In genomic region chr4:155652283-155653085, GRCm38 (mm10) we compare ENCODE assay signal across 10 mouse cellular contexts. TPM values are rescaled to one million over a fixed set of nuclear protein-coding genes. Genes with fewer than 3 reads are reported as not detected.
DNase-seq lines count a peak whose midpoint lies in the region; ATAC-seq and TF ChIP-seq lines count a peak whose summit lies in the region.
"Had no signal": no experiment of that assay in that cellular context is flagged by ENCODE, and none has a peak within 500 bp of the region (broad histone marks: within the 10 kb centered on the region; RNA-seq: fewer than 3 reads in every experiment).

No protein-coding gene starts in this region.

- H3K27me3 ChIP-seq in heart, embryonic 14.5 days (ENCODE audit: control insufficient read depth, insufficient read depth, low read length) = peaks cover 13% of the 10 kb centered on the region
- no peaks in the 10 kb centered on the region for H3K27me3 ChIP-seq in cerebellum, adult 2 months (ENCODE audit: control insufficient read depth, insufficient read depth, low read length)
- H3K27me3 ChIP-seq in hindbrain, embryonic 13.5 days = peaks cover 73% of the 10 kb centered on the region
- H3K27me3 ChIP-seq in midbrain, embryonic 14.5 days (ENCODE audit: control insufficient read depth, insufficient read depth, low read length) = peaks cover 54% of the 10 kb centered on the region

- ATAC-seq in heart, embryonic 14.5 days (ENCODE audit: insufficient number of reproducible peaks, insufficient read depth, low FRiP score, low read depth) = no peak
- no peak for ATAC-seq in hindbrain, embryonic 13.5 days (ENCODE audit: low FRiP score)
- ATAC-seq in midbrain, embryonic 14.5 days (ENCODE audit: low FRiP score, low TSS enrichment) = no peak
- ATAC-seq in granulocyte monocyte progenitor cell, adult 5-6 weeks (replicated peaks; ENCODE audit: poor library complexity, severe bottlenecking) = no peak

- H3K4me3 ChIP-seq in heart, embryonic 14.5 days (ENCODE audit: control insufficient read depth in 1 of 2, insufficient read depth in 1 of 2, low read depth in 1 of 2, low read length in 2 of 2) = peak overlapping the region; percentile 57 to 64
- H3K4me3 ChIP-seq in cerebellum, adult 2 months (replicated peaks; ENCODE audit: insufficient read depth, low read depth, low read length) = peak overlapping the region; percentile 60
- peak overlapping the region; percentile 35 for H3K4me3 ChIP-seq in hindbrain, embryonic 13.5 days
- peak overlapping the region; percentile 30 for H3K4me3 ChIP-seq in midbrain, embryonic 14.5 days (replicated peaks; ENCODE audit: low read depth, low read length)

- H3K4me1 ChIP-seq in heart, embryonic 14.5 days (ENCODE audit: control insufficient read depth in 2 of 2, insufficient read depth in 2 of 2, low read length in 2 of 2) = peaks cover 37 to 40% of the 10 kb centered on the region in 2 experiments
- H3K4me1 ChIP-seq in cerebellum, adult 2 months (ENCODE audit: control insufficient read depth, insufficient read depth, low read length) = peaks cover 18% of the 10 kb centered on the region; the same call in 1 of the 2 replicates
- peaks cover 34% of the 10 kb centered on the region for H3K4me1 ChIP-seq in hindbrain, embryonic 13.5 days (replicated peaks)
- H3K4me1 ChIP-seq in midbrain, embryonic 14.5 days (ENCODE audit: control insufficient read depth, insufficient read depth, low read length) = peaks cover 24% of the 10 kb centered on the region

- H3K27ac ChIP-seq in heart, embryonic 14.5 days (replicated peaks in 1 of 2; ENCODE audit: control insufficient read depth in 1 of 2, insufficient read depth in 1 of 2, low read depth in 2 of 2, low read length in 2 of 2) = peak overlapping the region; percentile 75 to 87
- peak overlapping the region; percentile 73 for H3K27ac ChIP-seq in cerebellum, adult 2 months (ENCODE audit: insufficient read depth, low read length)
- no peak overlapping the region for H3K27ac ChIP-seq in hindbrain, embryonic 13.5 days
- no peak overlapping the region for H3K27ac ChIP-seq in midbrain, embryonic 14.5 days (replicated peaks; ENCODE audit: low read depth, low read length)

- no peak for TF ChIP-seq CTCF in cerebellum, adult 2 months (IDR thresholded peaks at IDR 0.05; ENCODE audit: borderline replicate concordance, insufficient read depth, low read depth, low read length)

- 24% methylated on average over 36 of the region's 36 CpGs for WGBS in heart, embryonic 14.5 days
- WGBS in cerebellum, adult 2 months = 21% methylated on average over 36 of the region's 36 CpGs
- 24% methylated on average over 36 of the region's 36 CpGs for WGBS in hindbrain, embryonic 13.5 days
- 16% methylated on average over 36 of the region's 36 CpGs for WGBS in midbrain, embryonic 14.5 days

- DNase-seq in heart, postnatal 25 days (ENCODE audit: low spot score) = no peak
- peak in 1 of 2 experiments; percentile 66 for DNase-seq in cerebellum, adult 2 months
- DNase-seq in midbrain, embryonic 14.5 days = peak; percentile 30
- DNase-seq in urinary bladder, postnatal 36 days (ENCODE audit: low spot score in 2 of 2) = no peak
- DNase-seq in Muller cell, postnatal 12 days (ENCODE audit: inconsistent ontology term) = no peak

- peak overlapping the region; percentile 90 for H3K4me2 ChIP-seq in heart, embryonic 14.5 days (ENCODE audit: low read length)
- H3K4me2 ChIP-seq in hindbrain, embryonic 13.5 days = peak overlapping the region; percentile 66
- H3K4me2 ChIP-seq in midbrain, embryonic 14.5 days (ENCODE audit: low read length) = peak overlapping the region; percentile 67

- H3K9ac ChIP-seq in heart, embryonic 14.5 days (ENCODE audit: low read length) = peak overlapping the region; percentile 80
- peak overlapping the region; percentile 71 for H3K9ac ChIP-seq in hindbrain, embryonic 13.5 days
- peak overlapping the region; percentile 49 for H3K9ac ChIP-seq in midbrain, embryonic 14.5 days (replicated peaks; ENCODE audit: low read length)

- H3K36me3 ChIP-seq in heart, embryonic 14.5 days (ENCODE audit: control insufficient read depth, insufficient read depth, low read length) = peaks cover 50% of the 10 kb centered on the region
- peaks cover 72% of the 10 kb centered on the region for H3K36me3 ChIP-seq in hindbrain, embryonic 13.5 days
- H3K36me3 ChIP-seq in midbrain, embryonic 14.5 days (ENCODE audit: control insufficient read depth, insufficient read depth, low read length) = peaks cover 66% of the 10 kb centered on the region

- peak; percentile 31; the same call in 1 of the 2 replicates for TF ChIP-seq POLR2A in cerebellum, adult 2 months (IDR thresholded peaks at IDR 0.05; ENCODE audit: borderline replicate concordance, insufficient read depth, low read length)

- intact Hi-C loops in heart, postnatal 25 days (cut with DNase I) = no loop called here

- H3K9me3 ChIP-seq in heart, embryonic 14.5 days (ENCODE audit: control insufficient read depth, low read length) = no peaks in the 10 kb centered on the region
- H3K9me3 ChIP-seq in hindbrain, embryonic 13.5 days = no peaks in the 10 kb centered on the region
- no peaks in the 10 kb centered on the region for H3K9me3 ChIP-seq in midbrain, embryonic 14.5 days (ENCODE audit: control insufficient read depth, low read length)

RNA-seq across cellular contexts. Expression of gene Mmp23, which starts 0.7 kb away (rescaled TPM):
- 63.1 and 67.1 TPM in 2 replicates for polyA plus RNA-seq in heart, embryonic 14.5 days (2014; fragmentation: Nextera tagmentation; extraction: Ambion mirVana)
- 1 to 10 TPM; 8.5 to 8.6 TPM for total RNA-seq in heart, postnatal 25 days (2021)
- 38.1 and 39.4 TPM in 2 replicates for polyA plus RNA-seq in cerebellum, adult 2 months (2012; rRNA removed)
- 3.9 and 4.5 TPM in 2 replicates for polyA plus RNA-seq in hindbrain, embryonic 13.5 days (2015; fragmentation: Nextera tagmentation; extraction: Ambion mirVana)
- polyA plus RNA-seq in midbrain, embryonic 14.5 days (2014; fragmentation: Nextera tagmentation; extraction: Ambion mirVana) = 2.5 and 3.9 TPM in 2 replicates
- not detected in 2 replicates for total RNA-seq in granulocyte monocyte progenitor cell, adult 5-6 weeks (2014; fragmentation: Nextera tagmentation)
- total RNA-seq in granulocyte monocyte progenitor cell, adult 5-6 weeks (2017) = not detected in 2 replicates

RNA-seq across cellular contexts. Expression of gene Gm10563, which starts 7.3 kb away (rescaled TPM):
- not detected in 2 replicates for polyA plus RNA-seq in heart, embryonic 14.5 days (2014; fragmentation: Nextera tagmentation; extraction: Ambion mirVana)
- total RNA-seq in heart, postnatal 25 days (2021) = not detected
- not detected in 2 replicates for polyA plus RNA-seq in cerebellum, adult 2 months (2012; rRNA removed)
- polyA plus RNA-seq in hindbrain, embryonic 13.5 days (2015; fragmentation: Nextera tagmentation; extraction: Ambion mirVana) = not detected in 2 replicates
- polyA plus RNA-seq in midbrain, embryonic 14.5 days (2014; fragmentation: Nextera tagmentation; extraction: Ambion mirVana) = not detected in 2 replicates
- total RNA-seq in granulocyte monocyte progenitor cell, adult 5-6 weeks (2014; fragmentation: Nextera tagmentation) = not detected in 2 replicates
- not detected in 2 replicates for total RNA-seq in granulocyte monocyte progenitor cell, adult 5-6 weeks (2017)
- total RNA-seq: MEL had no signal
- polyA plus RNA-seq: gonadal fat pad, adult 2 months had no signal

RNA-seq across cellular contexts. Expression of gene Mib2, which starts 16.5 kb away (rescaled TPM):
- 12.5 and 15.3 TPM in 2 replicates for polyA plus RNA-seq in heart, embryonic 14.5 days (2014; fragmentation: Nextera tagmentation; extraction: Ambion mirVana)
- total RNA-seq in heart, postnatal 25 days (2021) = 10 to 100 TPM; 23.0 to 28.0 TPM
- 146 and 152 TPM in 2 replicates for polyA plus RNA-seq in cerebellum, adult 2 months (2012; rRNA removed)
- 39.4 and 40.3 TPM in 2 replicates for polyA plus RNA-seq in hindbrain, embryonic 13.5 days (2015; fragmentation: Nextera tagmentation; extraction: Ambion mirVana)
- polyA plus RNA-seq in midbrain, embryonic 14.5 days (2014; fragmentation: Nextera tagmentation; extraction: Ambion mirVana) = 39.6 and 40.8 TPM in 2 replicates
- 2.9 and 18.0 TPM in 2 replicates for total RNA-seq in granulocyte monocyte progenitor cell, adult 5-6 weeks (2014; fragmentation: Nextera tagmentation)
- total RNA-seq in granulocyte monocyte progenitor cell, adult 5-6 weeks (2017) = 15.6 and 17.7 TPM in 2 replicates

RNA-seq across cellular contexts. Expression of gene Cdk11b, which starts 27.8 kb away (rescaled TPM):
- polyA plus RNA-seq in heart, embryonic 14.5 days (2014; fragmentation: Nextera tagmentation; extraction: Ambion mirVana) = 33.5 and 36.7 TPM in 2 replicates
- total RNA-seq in heart, postnatal 25 days (2021) = 10 to 100 TPM; 29.2 to 30.3 TPM
- polyA plus RNA-seq in cerebellum, adult 2 months (2012; rRNA removed) = 57.8 and 63.7 TPM in 2 replicates
- 65.2 and 65.8 TPM in 2 replicates for polyA plus RNA-seq in hindbrain, embryonic 13.5 days (2015; fragmentation: Nextera tagmentation; extraction: Ambion mirVana)
- 49.4 and 49.9 TPM in 2 replicates for polyA plus RNA-seq in midbrain, embryonic 14.5 days (2014; fragmentation: Nextera tagmentation; extraction: Ambion mirVana)
- 53.9 and 57.8 TPM in 2 replicates for total RNA-seq in granulocyte monocyte progenitor cell, adult 5-6 weeks (2014; fragmentation: Nextera tagmentation)
- 42.1 and 44.8 TPM in 2 replicates for total RNA-seq in granulocyte monocyte progenitor cell, adult 5-6 weeks (2017)

RNA-seq across cellular contexts. Expression of gene Fndc10, which starts 41.7 kb away (rescaled TPM):
- polyA plus RNA-seq in heart, embryonic 14.5 days (2014; fragmentation: Nextera tagmentation; extraction: Ambion mirVana) = 1.9 and 2.4 TPM in 2 replicates
- total RNA-seq in heart, postnatal 25 days (2021) = 1 to 10 TPM; 1.2 TPM
- polyA plus RNA-seq in cerebellum, adult 2 months (2012; rRNA removed) = 112 and 114 TPM in 2 replicates
- 7.5 and 7.9 TPM in 2 replicates for polyA plus RNA-seq in hindbrain, embryonic 13.5 days (2015; fragmentation: Nextera tagmentation; extraction: Ambion mirVana)
- polyA plus RNA-seq in midbrain, embryonic 14.5 days (2014; fragmentation: Nextera tagmentation; extraction: Ambion mirVana) = 6.3 and 13.8 TPM in 2 replicates
- total RNA-seq in granulocyte monocyte progenitor cell, adult 5-6 weeks (2014; fragmentation: Nextera tagmentation) = 2.8 and 7.6 TPM in 2 replicates
- total RNA-seq in granulocyte monocyte progenitor cell, adult 5-6 weeks (2017) = 0.88 and 2.1 TPM in 2 replicates

Comparison
In these comparisons a context has a peak if more than half of its experiments do, and no peak if none do; other contexts are left out.
1. H3K27ac ChIP-seq: peak in heart, embryonic 14.5 days (2 of 2) and cerebellum, adult 2 months (single experiment); none in hindbrain, embryonic 13.5 days (single experiment) and midbrain, embryonic 14.5 days (single experiment).
2. Peak in every context shown above with its lines, with median percentiles within 50 percentile points of each other: H3K4me2 ChIP-seq, H3K4me3 ChIP-seq and H3K9ac ChIP-seq.